14 mouse cellular contexts compared by ENCODE assay signal in the genomic region with DNA sequence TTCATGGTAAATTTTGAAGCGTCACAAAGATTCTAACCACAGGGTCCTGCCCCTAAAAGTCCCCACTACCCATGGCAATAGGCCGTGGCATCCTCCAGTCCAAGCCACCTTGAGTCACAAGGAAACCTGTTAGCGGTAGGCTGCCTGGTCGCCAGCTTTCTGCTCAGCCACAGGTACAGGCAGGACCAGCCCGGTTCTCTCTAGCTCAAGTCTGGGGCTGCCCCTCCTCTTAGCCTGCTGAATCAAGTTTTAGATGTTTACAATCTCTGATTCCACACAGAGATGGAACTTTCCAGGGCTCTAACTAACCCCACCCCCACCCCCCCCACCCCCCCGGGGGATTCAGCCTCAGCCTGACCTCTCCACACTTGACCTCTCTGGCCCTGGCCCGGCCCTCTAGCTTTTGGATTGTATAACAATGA. TPM values are rescaled to one million over a fixed set of nuclear protein-coding genes. Genes with fewer than 3 reads are reported as not detected.
DNase-seq lines count a peak whose midpoint lies in the region; ATAC-seq and TF ChIP-seq lines count a peak whose summit lies in the region.
"Had no signal": no experiment of that assay in that cellular context is flagged by ENCODE, and none has a peak within 500 bp of the region (broad histone marks: within the 10 kb centered on the region; RNA-seq: fewer than 3 reads in every experiment).

No protein-coding gene starts in this region.

- peaks cover 16% of the 10 kb centered on the region; the same call in 1 of the 2 replicates for H3K4me1 ChIP-seq in kidney, postnatal 0 days (replicated peaks; ENCODE audit: insufficient read depth, low read length)

- no peak for TF ChIP-seq CTCF in kidney, postnatal 0 days (IDR thresholded peaks at IDR 0.05; ENCODE audit: low read depth)

- no peak overlapping the region for H3K9ac ChIP-seq in kidney, postnatal 0 days (ENCODE audit: low read depth, low read length)
- H3K9ac ChIP-seq: heart, embryonic 13.5 days had no signal

- H3K4me2 ChIP-seq in kidney, postnatal 0 days (ENCODE audit: low read length): no peak overlapping the region
- H3K4me2 ChIP-seq: heart, embryonic 13.5 days had no signal

- DNase-seq in embryo, embryonic 10 days (ENCODE audit: low spot score): peak; percentile 36
- no peak for DNase-seq in embryo, embryonic 11 days
- DNase-seq in urinary bladder, postnatal 36 days (ENCODE audit: low spot score in 2 of 2): peak; percentile 42 to 69
- DNase-seq in urinary bladder, postnatal 10 days (ENCODE audit: low spot score): no peak
- DNase-seq in kidney, postnatal 0 days (ENCODE audit: low spot score): no peak
- DNase-seq in right cerebral cortex, adult 2 months (ENCODE audit: low spot score in 2 of 2): no peak
- no peak for DNase-seq in cerebellum, adult 18-20 months
- no peak for DNase-seq in gastrocnemius, adult 8-10 months (ENCODE audit: low spot score in 2 of 2)
- DNase-seq: cerebellum, postnatal 36 days; lung, postnatal 36 days; thymus, postnatal 36 days had no signal

- no peaks in the 10 kb centered on the region for H3K9me3 ChIP-seq in kidney, postnatal 0 days (replicated peaks; ENCODE audit: low read length)
- H3K9me3 ChIP-seq: heart, embryonic 13.5 days had no signal

- peak overlapping the region; percentile 37 for H3K27ac ChIP-seq in kidney, postnatal 0 days
- H3K27ac ChIP-seq: heart, embryonic 13.5 days; hindbrain, postnatal 0 days; left cerebral cortex, adult 2 months had no signal

- H3K4me3 ChIP-seq in kidney, postnatal 0 days (replicated peaks; ENCODE audit: low read depth, low read length): no peak overlapping the region
- H3K4me3 ChIP-seq: heart, embryonic 13.5 days; left cerebral cortex, adult 2 months had no signal

- ATAC-seq in kidney, postnatal 0 days (replicated peaks; ENCODE audit: low FRiP score, low read depth): peak; percentile 66
- ATAC-seq: hindbrain, postnatal 0 days had no signal

- no peaks in the 10 kb centered on the region for H3K36me3 ChIP-seq in kidney, postnatal 0 days (ENCODE audit: insufficient read depth, low read length)
- H3K36me3 ChIP-seq: heart, embryonic 13.5 days had no signal

- 38% methylated on average over 7 of the region's 7 CpGs for WGBS in kidney, postnatal 0 days

- H3K27me3 ChIP-seq in kidney, postnatal 0 days (ENCODE audit: insufficient read depth, low read length): no peaks in the 10 kb centered on the region
- H3K27me3 ChIP-seq: heart, embryonic 13.5 days had no signal

RNA-seq across cellular contexts. Expression of a gene that starts 36.4 kb away (rescaled TPM):
- polyA plus RNA-seq in kidney, postnatal 0 days (2015; fragmentation: Nextera tagmentation; extraction: Ambion mirVana): 764 and 829 TPM in 2 replicates
- total RNA-seq in gastrocnemius, adult 8-10 months (2022): 10 to 100 TPM in 1 of 4 experiments, 1 to 10 TPM in 3; 8.7 to 16.7 (median 9.6) TPM

RNA-seq across cellular contexts. Expression of a gene that starts 53.7 kb away (rescaled TPM):
- 490 and 535 TPM in 2 replicates for polyA plus RNA-seq in kidney, postnatal 0 days (2015; fragmentation: Nextera tagmentation; extraction: Ambion mirVana)
- 100 to 1,000 TPM; 119 to 244 (median 192) TPM for total RNA-seq in gastrocnemius, adult 8-10 months (2022)

Comparison
In these comparisons a context has a peak if more than half of its experiments do, and no peak if none do; other contexts are left out.
1. DNase-seq: peak in embryo, embryonic 10 days (single experiment) and urinary bladder, postnatal 36 days (2 of 2); none in embryo, embryonic 11 days (single experiment), urinary bladder, postnatal 10 days (single experiment), kidney, postnatal 0 days (single experiment), right cerebral cortex, adult 2 months (0 of 2), cerebellum, adult 18-20 months (0 of 2) and gastrocnemius, adult 8-10 months (0 of 2).